Mouse (Mus musculus) hindbrain, embryonic 16.5 days (tissue): Measurements from ENCODE around the gene Flvcr1. TPM values are rescaled to one million over a fixed set of nuclear protein-coding genes. Genes with fewer than 3 reads are reported as not detected.

ENCODE experiments used
- ATAC-seq: fragments of 200-750 bp; cut with Nextera tagmentation; 2 replicates; pipeline ENCODE4 v1.8.0; 2017; ENCODE audit warnings: moderate TSS enrichment, moderate library complexity
- H3K27ac ChIP-seq: fragments of 300-500 bp; sonication (generic); 2 replicates; pipeline ENCODE4 v1.5.1; 2014; ENCODE audit warnings: low read depth, mild to moderate bottlenecking, control low read depth, low read length, moderate library complexity
- H3K27me3 ChIP-seq: fragments of 300-500 bp; sonication (generic); replicated peaks from 2 replicates; pipeline ENCODE4 v1.6.1; 2014; ENCODE audit warnings: low read length; ENCODE audit not compliant: control insufficient read depth, insufficient read depth
- H3K36me3 ChIP-seq: fragments of 300-500 bp; sonication (generic); 2 replicates; pipeline ENCODE4 v1.6.1; 2014; ENCODE audit warnings: mild to moderate bottlenecking, low read length, moderate library complexity, mixed read lengths; ENCODE audit not compliant: control insufficient read depth, insufficient read depth
- H3K4me1 ChIP-seq: fragments of 300-500 bp; sonication (generic); 2 replicates; pipeline ENCODE4 v1.6.1; 2014; ENCODE audit warnings: low read depth, low read length; ENCODE audit not compliant: control insufficient read depth, insufficient read depth
- H3K4me2 ChIP-seq: fragments of 300-500 bp; sonication (generic); 2 replicates; pipeline ENCODE4 v1.6.1; 2014; ENCODE audit warnings: mild to moderate bottlenecking, low read length, control low read depth, moderate library complexity
- H3K4me3 ChIP-seq: fragments of 300-500 bp; sonication (generic); 2 replicates; pipeline ENCODE4 v1.5.1; 2014; ENCODE audit warnings: mild to moderate bottlenecking, low read length, control low read depth, moderate library complexity
- H3K9ac ChIP-seq: fragments of 300-500 bp; sonication (generic); 2 replicates; pipeline ENCODE4 v1.6.1; 2014; ENCODE audit warnings: low read depth, mild to moderate bottlenecking, control low read depth, low read length, moderate library complexity
- H3K9me3 ChIP-seq: fragments of 300-500 bp; sonication (generic); 2 replicates; pipeline ENCODE4 v1.6.1; 2014; ENCODE audit warnings: mild to moderate bottlenecking, low read length, moderate library complexity; ENCODE audit not compliant: control insufficient read depth
- WGBS: fragments of 180-500 bp; shearing (Covaris S2); extraction: QIAGEN DNeasy Blood & Tissue Kit; methylation state at CpG from one replicate; pipeline ENCODE4 v1.1.7; 2014; 5-methylcytosine and 5-hydroxymethylcytosine counted together
- polyA plus RNA-seq: library from polyadenylated mRNA; unstranded; fragments of >200 nt; fragmentation: Nextera tagmentation; extraction: Ambion mirVana; gene quantifications from 2 replicates; pipeline ENCODE4 v1.2.1, GENCODE M21; 2015

Flvcr1 gene
- polyA plus RNA-seq, 1 experiment from 2014 or later, result 8.6 TPM

DNA sequence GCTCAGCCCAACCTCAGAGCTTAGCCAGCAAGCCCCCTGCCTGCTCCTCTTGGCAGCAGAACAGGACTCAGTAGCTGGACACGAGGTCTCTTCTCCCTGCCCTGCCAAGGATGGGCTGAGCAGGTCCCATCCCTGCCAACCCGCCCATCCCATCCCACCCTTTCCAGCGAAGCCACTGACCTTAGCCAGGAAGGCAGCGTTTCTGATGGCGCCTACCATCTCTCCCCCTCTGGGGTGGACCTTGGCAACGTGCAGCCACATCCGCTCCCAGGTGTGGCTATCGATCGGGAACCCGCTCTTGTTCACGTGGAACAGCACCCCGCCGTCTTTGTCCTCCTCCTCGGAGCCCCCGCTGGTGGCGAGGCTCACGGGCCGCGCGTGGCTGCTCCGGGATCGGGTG is 48.0 kb downstream of the Flvcr1 start:
- ATAC-seq, result peak; percentile 66
- Histone ChIP-seq H3K9me3 (no peaks in the 10 kb centered on the region), H3K4me3 (peak overlapping the region; percentile 70), H3K4me2 (peak overlapping the region; percentile 88), H3K9ac (peak overlapping the region; percentile 87), H3K27ac (peak overlapping the region; percentile 97), H3K36me3 (no peaks in the 10 kb centered on the region), H3K27me3 (no peaks in the 10 kb centered on the region), H3K4me1 (peaks cover 34% of the 10 kb centered on the region)
- under 1% methylated on average over 22 of the region's 22 CpGs for WGBS

DNA sequence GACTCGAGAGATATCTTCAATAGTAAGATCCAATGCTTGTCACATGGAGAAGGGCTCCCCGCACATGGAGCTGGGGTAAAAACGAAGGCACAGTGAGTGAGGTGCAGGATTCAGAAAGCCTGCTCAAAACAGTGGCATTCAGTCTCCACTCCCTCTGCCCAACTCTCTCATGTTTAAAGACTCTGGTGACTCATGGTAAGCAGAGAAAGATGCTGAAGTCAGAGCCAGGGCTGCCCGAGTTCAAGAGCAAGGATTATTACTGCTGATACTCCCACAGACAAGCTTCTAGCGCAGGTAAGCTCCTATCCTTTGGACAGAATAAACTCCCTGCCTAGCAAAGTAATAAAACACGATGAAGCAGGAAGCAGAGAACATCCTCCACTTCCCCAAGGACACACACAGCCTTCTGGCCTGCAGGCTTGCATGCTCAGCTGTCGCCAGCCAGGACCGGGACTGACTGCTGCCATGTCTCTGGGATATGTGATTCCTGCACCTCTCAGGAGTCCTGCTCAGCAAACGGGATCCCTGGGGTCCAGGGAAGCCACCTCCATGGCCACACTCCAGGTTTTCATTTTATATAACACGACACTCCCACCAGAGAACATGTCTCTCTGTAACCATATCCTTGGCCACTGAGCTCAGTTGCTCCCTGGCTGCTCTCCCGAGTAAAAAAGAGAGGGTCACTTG is 48.9 kb downstream of the Flvcr1 start:
- peak overlapping the region; percentile 70 for H3K4me3 ChIP-seq

DNA sequence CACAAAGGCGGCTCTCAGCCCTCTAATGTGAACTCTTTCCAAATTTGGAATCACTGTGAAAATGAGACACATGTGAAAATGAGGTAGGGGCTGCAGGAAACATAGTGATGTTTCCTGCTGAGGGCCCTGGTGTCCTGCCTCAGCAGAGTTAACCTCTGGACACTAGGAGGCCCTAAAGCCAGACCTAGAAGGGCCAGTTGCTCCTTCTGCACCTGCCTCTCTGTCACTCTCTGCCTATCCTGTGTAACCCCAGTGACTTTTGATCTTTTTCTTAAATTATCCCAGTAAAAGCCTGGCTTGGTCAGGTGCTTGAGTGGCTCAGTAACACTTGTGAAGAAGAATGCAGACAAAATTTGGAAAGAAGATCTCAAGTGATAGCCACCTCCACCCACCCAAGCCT is 51.1 kb downstream of the Flvcr1 start:
- no peak for ATAC-seq
- H3K27ac ChIP-seq, result no peak overlapping the region
- H3K9me3 ChIP-seq, result no peaks in the 10 kb centered on the region
- peaks cover 40% of the 10 kb centered on the region for H3K4me1 ChIP-seq
- H3K4me3 ChIP-seq, result no peak overlapping the region
- no peaks in the 10 kb centered on the region for H3K27me3 ChIP-seq
- H3K9ac ChIP-seq, result no peak overlapping the region
- H3K4me2 ChIP-seq, result no peak overlapping the region
- 91% methylated on average over 1 of the region's 1 CpGs for WGBS
- H3K36me3 ChIP-seq, result peaks cover 4% of the 10 kb centered on the region; the same call in 1 of the 2 replicates

More for the DNA sequence above, 48.9 kb downstream of the Flvcr1 start:
- Histone ChIP-seq H3K9me3 (no peaks in the 10 kb centered on the region), H3K4me2 (peak overlapping the region; percentile 88), H3K36me3 (no peaks in the 10 kb centered on the region), H3K9ac (peak overlapping the region; percentile 87), H3K27me3 (no peaks in the 10 kb centered on the region), H3K4me1 (peaks cover 40% of the 10 kb centered on the region), H3K27ac (peak overlapping the region; percentile 97; the same call in 1 of the 2 replicates)
- 38% methylated on average over 11 of the region's 11 CpGs for WGBS
- ATAC-seq, result no peak

DNA sequence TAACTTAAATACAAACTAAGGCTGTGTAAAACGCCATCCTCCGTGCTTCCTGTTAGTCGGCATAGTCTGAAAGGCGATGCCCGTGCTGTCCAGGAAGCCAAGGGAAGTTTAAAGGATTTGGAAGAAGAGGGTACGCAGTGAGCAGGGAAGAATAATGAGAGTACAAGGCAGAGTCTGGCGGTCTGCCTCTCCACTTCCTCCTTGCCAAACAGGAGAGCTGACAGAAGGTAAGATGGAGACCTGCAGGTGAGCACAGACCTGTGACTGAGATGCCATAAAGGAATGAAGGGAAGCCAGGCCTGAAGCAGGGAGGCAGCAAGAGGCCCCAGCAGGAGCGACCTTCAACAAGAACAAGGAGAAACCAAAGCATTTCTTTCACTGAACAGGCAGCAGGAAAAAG is 51.8 kb downstream of the Flvcr1 start:
- Histone ChIP-seq H3K27me3 (no peaks in the 10 kb centered on the region), H3K27ac (no peak overlapping the region), H3K9ac (no peak overlapping the region), H3K4me2 (no peak overlapping the region), H3K9me3 (no peaks in the 10 kb centered on the region), H3K4me3 (no peak overlapping the region), H3K36me3 (peaks cover 8% of the 10 kb centered on the region; the same call in 1 of the 2 replicates), H3K4me1 (peaks cover 40% of the 10 kb centered on the region)
- 88% methylated on average over 8 of the region's 8 CpGs for WGBS
- no peak for ATAC-seq

GRCm38 (mm10) chr1:190972612-190973192 is 53.3 kb downstream of the Flvcr1 start:
- Histone ChIP-seq H3K4me3 (no peak overlapping the region), H3K9me3 (no peaks in the 10 kb centered on the region), H3K4me2 (no peak overlapping the region), H3K9ac (no peak overlapping the region; the same call in 1 of the 2 replicates), H3K27ac (no peak overlapping the region), H3K4me1 (peaks cover 40% of the 10 kb centered on the region), H3K36me3 (peaks cover 12% of the 10 kb centered on the region; the same call in 1 of the 2 replicates), H3K27me3 (no peaks in the 10 kb centered on the region)
- no peak for ATAC-seq
- 52% methylated on average over 7 of the region's 7 CpGs for WGBS

DNA sequence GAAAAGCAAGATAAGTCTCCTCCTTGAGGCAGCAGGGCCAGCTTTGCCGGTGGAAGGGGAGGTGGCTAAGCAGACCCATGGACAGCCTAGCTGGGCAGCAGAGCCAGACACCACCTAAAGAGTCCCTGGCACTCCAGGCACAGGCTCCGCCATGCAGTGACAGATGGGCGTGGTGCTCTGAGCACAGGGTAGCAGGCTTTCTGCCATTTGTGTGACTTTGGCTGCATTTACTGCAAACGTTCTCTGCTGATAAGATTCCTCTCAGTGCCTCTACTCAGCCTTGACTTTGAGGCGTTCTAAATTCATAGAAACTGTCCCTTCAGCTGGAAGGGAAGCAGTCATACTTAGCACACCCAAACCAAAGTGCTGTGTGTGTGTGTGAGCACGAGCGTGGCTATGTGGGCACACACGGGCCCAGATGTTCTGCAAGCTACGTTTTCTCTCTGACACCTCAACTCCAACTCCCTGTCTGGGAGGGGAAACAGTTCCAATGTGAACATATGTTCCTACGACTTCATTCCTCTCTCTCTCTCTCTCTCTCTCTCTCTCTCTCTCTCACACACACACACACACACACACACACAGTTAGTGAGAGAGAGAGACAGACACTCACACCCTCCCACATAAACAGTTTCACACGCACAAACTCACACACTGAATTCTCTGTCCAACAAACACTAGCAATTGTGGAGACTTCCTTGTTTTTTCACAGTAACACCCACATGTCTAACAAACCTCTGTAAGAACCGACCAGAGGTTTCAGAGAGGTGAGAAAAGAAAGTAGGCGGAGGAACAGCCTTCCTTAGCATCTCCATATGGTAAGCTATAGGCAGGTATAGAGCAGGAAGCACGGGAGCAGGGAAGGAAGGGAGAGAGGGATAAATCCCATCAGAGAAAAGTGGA is 54.0 kb downstream of the Flvcr1 start:
- Histone ChIP-seq H3K36me3 (peaks cover 12% of the 10 kb centered on the region; the same call in 1 of the 2 replicates), H3K9ac (no peak overlapping the region), H3K27ac (no peak overlapping the region), H3K4me1 (peaks cover 33% of the 10 kb centered on the region), H3K9me3 (no peaks in the 10 kb centered on the region), H3K27me3 (no peaks in the 10 kb centered on the region), H3K4me2 (no peak overlapping the region), H3K4me3 (no peak overlapping the region)
- ATAC-seq, result no peak
- 72% methylated on average over 14 of the region's 14 CpGs for WGBS

DNA sequence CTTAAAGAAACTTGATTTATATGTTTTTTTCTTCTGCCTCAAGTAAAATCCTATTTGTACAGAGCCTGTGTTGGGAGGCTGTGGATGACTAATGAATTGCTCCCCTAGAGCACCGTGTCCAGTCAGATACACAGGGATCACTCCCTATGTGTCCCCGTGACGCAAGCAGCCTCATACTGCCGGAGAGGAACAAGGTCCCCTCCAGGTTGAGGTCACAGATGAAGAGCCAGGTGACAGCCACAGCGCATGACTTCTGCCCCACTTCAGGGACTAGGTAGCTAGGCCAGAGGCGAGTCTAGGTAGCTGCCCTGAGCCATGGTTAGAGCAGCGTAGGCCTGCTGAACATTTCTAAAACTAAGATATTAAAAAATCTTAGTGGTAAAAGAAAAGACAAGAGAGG is 57.9 kb downstream of the Flvcr1 start:
- H3K27ac ChIP-seq, result no peak overlapping the region
- H3K4me1 ChIP-seq, result peaks cover 6% of the 10 kb centered on the region
- no peak overlapping the region for H3K4me2 ChIP-seq
- no peak for ATAC-seq
- 94% methylated on average over 7 of the region's 7 CpGs for WGBS
- no peaks in the 10 kb centered on the region for H3K9me3 ChIP-seq
- H3K4me3 ChIP-seq, result no peak overlapping the region
- no peaks in the 10 kb centered on the region for H3K27me3 ChIP-seq
- H3K36me3 ChIP-seq, result peaks cover 25% of the 10 kb centered on the region; the same call in 1 of the 2 replicates
- no peak overlapping the region for H3K9ac ChIP-seq

DNA sequence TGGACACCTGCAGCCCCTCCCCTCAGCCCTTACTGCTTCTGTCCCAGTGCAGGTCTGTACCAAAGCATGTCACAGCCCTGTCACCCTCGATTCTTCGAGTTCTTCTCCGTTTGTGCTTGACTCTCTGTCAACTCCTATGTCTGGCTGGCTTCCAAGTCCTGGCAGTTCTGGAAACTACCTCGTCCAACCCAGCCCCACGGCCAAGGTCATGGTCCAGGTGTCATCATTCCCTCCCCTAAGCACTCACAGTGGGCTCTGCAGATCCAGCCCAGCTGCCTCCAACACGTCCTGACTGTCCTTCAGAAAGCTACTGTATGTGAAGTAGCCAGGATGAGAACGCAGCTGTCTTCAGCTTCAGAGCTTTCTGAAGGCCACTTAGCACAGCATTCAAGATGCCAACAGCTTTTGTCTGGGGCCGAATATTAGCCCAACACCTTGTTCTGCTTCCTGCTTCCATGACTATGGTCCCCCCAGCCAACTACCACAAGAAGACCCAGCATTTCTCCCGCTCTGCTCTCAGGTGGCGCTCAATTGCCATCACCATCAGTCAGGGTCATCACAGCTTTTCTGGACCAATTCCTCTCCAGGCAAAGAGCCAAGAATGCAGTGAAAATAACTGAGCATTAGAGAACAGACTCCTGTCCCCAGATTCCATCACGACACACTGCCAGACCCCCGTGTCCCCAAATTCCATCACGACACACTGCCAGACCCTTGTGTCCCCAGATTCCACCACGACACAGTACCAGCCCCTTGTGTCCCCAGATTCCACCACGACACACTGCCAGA is 60.8 kb downstream of the Flvcr1 start:
- Histone ChIP-seq H3K27me3 (no peaks in the 10 kb centered on the region), H3K4me3 (no peak overlapping the region), H3K9ac (no peak overlapping the region), H3K27ac (no peak overlapping the region), H3K4me1 (no peaks in the 10 kb centered on the region), H3K9me3 (no peaks in the 10 kb centered on the region), H3K36me3 (peaks cover 32% of the 10 kb centered on the region), H3K4me2 (no peak overlapping the region)
- WGBS, result 76% methylated on average over 15 of the region's 15 CpGs
- no peak for ATAC-seq
